Mouse (Mus musculus): Measurements from ENCODE around the gene Syce1l. TPM values are rescaled to one million over a fixed set of nuclear protein-coding genes. Genes with fewer than 3 reads are reported as not detected.

Syce1l gene
- polyA plus RNA-seq, 1 experiment from 2014 or later, result not detected

DNA sequence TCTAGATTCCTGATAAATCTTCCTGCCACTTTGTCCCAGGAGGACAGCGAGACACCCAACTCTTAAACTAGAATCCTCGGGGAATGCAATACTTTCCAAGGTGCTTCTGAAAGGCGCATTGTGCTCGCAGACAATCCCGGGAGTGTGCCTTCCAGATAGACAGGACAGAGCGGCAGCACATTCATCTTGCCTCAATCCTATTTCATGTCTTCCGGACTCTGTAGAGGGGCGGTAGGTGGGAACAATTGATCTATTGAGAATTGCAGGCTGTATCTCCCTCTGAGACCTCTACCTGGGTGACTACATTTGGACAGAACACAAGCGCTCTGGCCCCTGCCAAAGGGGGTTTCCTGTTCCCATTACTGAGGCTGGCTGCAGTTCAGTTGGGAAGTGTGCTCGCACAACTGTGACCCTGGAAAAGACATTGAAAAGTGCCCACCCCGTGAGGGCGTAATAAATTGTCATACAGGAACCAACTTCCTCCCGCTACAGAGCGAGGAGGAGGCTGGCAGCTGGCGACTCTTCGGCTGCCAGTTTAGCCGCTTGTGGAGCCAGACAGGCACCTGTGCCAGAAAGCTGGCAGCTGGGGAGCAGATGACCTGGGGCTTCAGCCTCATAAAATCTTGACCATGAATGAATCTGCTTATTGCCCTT, 45.0 kb downstream of the Syce1l start:
- 54% methylated on average over 17 of the region's 17 CpGs for WGBS
- no peak for ATAC-seq (ENCODE audit: low FRiP score, low TSS enrichment)
- H3K27me3 ChIP-seq (ENCODE audit: control insufficient read depth, insufficient read depth, low read length), result no peaks in the 10 kb centered on the region
- H3K4me3 ChIP-seq (ENCODE audit: low read length), result no peak overlapping the region
- H3K9ac ChIP-seq (ENCODE audit: low read depth, low read length), result no peak overlapping the region
- H3K4me2 ChIP-seq (replicated peaks; ENCODE audit: low read depth, low read length), result peak overlapping the region; percentile 8; the same call in 1 of the 2 replicates
- H3K27ac ChIP-seq (ENCODE audit: low read depth, low read length), result no peak overlapping the region
- peaks cover 4% of the 10 kb centered on the region; the same call in 1 of the 2 replicates for H3K4me1 ChIP-seq (ENCODE audit: control insufficient read depth, insufficient read depth, low read length)
- no peaks in the 10 kb centered on the region for H3K9me3 ChIP-seq (ENCODE audit: control insufficient read depth, low read length)
- H3K36me3 ChIP-seq (ENCODE audit: control insufficient read depth, insufficient read depth, low read length), result no peaks in the 10 kb centered on the region

DNA sequence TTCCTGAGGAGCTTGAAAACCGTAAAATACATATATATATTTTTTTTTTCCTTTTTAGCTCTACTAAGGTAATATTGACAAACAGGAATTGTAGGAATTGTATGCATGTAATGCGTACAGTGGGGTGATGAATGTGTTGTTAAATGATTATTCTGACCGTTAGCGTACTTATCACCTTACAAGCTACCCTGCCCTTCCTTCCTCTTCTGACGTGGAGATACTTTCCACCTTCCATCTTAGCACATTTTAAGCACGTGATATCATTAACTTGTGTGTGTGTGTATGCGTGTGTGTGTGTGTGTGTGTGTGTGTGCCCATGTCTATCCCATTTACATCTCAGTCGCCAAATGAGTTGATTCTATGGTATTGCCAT, 45.5 kb downstream of the Syce1l start:
- no peak overlapping the region for H3K27ac ChIP-seq (ENCODE audit: low read depth, low read length)
- no peak for ATAC-seq (ENCODE audit: low FRiP score, low TSS enrichment)
- H3K4me2 ChIP-seq (replicated peaks; ENCODE audit: low read depth, low read length), result no peak overlapping the region
- no peaks in the 10 kb centered on the region for H3K27me3 ChIP-seq (ENCODE audit: control insufficient read depth, insufficient read depth, low read length)
- 86% methylated on average over 8 of the region's 8 CpGs for WGBS
- H3K36me3 ChIP-seq (ENCODE audit: control insufficient read depth, insufficient read depth, low read length), result no peaks in the 10 kb centered on the region
- H3K4me1 ChIP-seq (ENCODE audit: control insufficient read depth, insufficient read depth, low read length), result peaks cover 4% of the 10 kb centered on the region; the same call in 1 of the 2 replicates
- H3K9ac ChIP-seq (ENCODE audit: low read depth, low read length), result no peak overlapping the region
- no peaks in the 10 kb centered on the region for H3K9me3 ChIP-seq (ENCODE audit: control insufficient read depth, low read length)
- no peak overlapping the region for H3K4me3 ChIP-seq (ENCODE audit: low read length)

DNA sequence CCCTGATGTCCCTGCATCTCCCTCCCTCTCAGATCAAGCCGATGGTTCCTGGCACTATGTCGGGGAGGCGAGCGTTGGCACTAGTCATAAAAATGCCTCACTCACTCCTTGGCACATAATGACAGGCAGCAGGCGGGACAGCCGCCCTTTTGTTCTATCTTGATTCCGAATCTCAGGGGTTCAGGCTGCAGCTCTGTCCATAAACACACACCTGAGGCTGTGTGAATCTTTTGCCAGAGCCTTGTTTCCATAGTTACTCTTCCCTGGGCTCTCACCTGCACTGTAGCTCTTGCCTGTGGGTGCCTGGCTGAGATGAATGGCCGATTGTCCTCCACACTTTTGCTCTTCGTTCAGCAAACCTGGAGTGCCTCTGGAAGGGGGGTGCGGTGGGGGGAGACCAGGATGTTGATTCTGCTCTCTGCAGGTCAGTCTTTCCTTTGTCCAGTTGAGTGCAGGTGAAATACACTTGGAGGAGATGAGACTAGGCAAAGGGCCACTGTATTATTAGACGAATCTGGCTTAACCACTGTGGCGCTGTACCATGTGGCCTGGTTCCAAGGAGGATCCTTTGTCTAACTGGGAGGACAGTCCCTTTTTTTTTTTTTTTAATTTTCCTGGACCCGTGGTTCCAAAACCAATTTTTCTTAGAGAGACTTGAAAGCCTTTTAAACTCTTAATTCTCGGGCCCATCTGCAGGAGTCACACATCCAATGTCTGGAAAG, 48.8 kb downstream of the Syce1l start:
- no peak overlapping the region for H3K27ac ChIP-seq (ENCODE audit: low read depth, low read length)
- ATAC-seq (ENCODE audit: low FRiP score, low TSS enrichment), result no peak
- WGBS, result 49% methylated on average over 14 of the region's 14 CpGs

DNA sequence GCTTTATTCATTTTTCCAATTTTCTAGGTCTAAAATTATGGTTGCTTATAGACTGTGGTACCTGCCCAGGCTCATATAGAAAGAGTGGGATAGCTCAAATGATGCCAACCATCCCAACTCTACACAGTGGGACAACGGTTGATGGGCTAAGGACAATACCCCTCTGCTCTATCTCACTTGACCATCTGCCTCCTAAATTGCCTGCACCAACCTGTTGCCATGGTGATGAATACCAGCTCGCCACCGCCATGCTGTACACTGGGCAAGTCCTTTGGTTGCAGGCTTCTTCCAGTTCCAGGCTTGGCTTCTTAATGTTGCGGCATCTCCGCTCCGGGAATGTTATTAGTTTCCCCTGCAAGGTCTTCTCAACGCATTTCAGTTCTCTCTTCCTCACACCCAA, 62.0 kb downstream of the Syce1l start:
- no peak for ATAC-seq (ENCODE audit: low FRiP score, low TSS enrichment)
- Histone ChIP-seq H3K36me3 (ENCODE audit: control insufficient read depth, insufficient read depth, low read length) (no peaks in the 10 kb centered on the region), H3K9ac (ENCODE audit: low read depth, low read length) (no peak overlapping the region), H3K27me3 (ENCODE audit: control insufficient read depth, insufficient read depth, low read length) (no peaks in the 10 kb centered on the region), H3K9me3 (ENCODE audit: control insufficient read depth, low read length) (no peaks in the 10 kb centered on the region), H3K4me1 (ENCODE audit: control insufficient read depth, insufficient read depth, low read length) (no peaks in the 10 kb centered on the region), H3K27ac (ENCODE audit: low read depth, low read length) (no peak overlapping the region), H3K4me2 (replicated peaks; ENCODE audit: low read depth, low read length) (no peak overlapping the region), H3K4me3 (ENCODE audit: low read length) (no peak overlapping the region)
- WGBS, result 70% methylated on average over 7 of the region's 7 CpGs

More for the DNA sequence above, 48.8 kb downstream of the Syce1l start:
- Histone ChIP-seq H3K36me3 (ENCODE audit: control insufficient read depth, insufficient read depth, low read length) (no peaks in the 10 kb centered on the region), H3K4me2 (replicated peaks; ENCODE audit: low read depth, low read length) (no peak overlapping the region), H3K9ac (ENCODE audit: low read depth, low read length) (no peak overlapping the region), H3K9me3 (ENCODE audit: control insufficient read depth, low read length) (no peaks in the 10 kb centered on the region), H3K4me3 (ENCODE audit: low read length) (no peak overlapping the region), H3K4me1 (ENCODE audit: control insufficient read depth, insufficient read depth, low read length) (peaks cover 4% of the 10 kb centered on the region; the same call in 1 of the 2 replicates), H3K27me3 (ENCODE audit: control insufficient read depth, insufficient read depth, low read length) (no peaks in the 10 kb centered on the region)

Other genes with a start within 250 kb of the Syce1l start
- gene Mon1b, start 7.6 kb upstream of the Syce1l start, polyA plus RNA-seq (2014; fragmentation: Nextera tagmentation; extraction: Ambion mirVana), result 5.5 and 9.3 TPM in 2 replicates
- gene Adamts18, start 205.5 kb downstream of the Syce1l start, polyA plus RNA-seq (2014; fragmentation: Nextera tagmentation; extraction: Ambion mirVana), result 3.1 and 3.5 TPM in 2 replicates